Mouse (Mus musculus) stomach, postnatal 0 days (tissue): ENCODE measurements around the gene Atxn3.

Experiments used
- CTCF ChIP-seq: IDR thresholded peaks from 2 replicates; pipeline ENCODE4 v1.5.1; 2016; ENCODE audit warnings: antibody characterized with exemption, low read depth, mild to moderate bottlenecking, moderate library complexity
- EP300 ChIP-seq: optimal IDR thresholded peaks from 2 replicates; pipeline ENCODE3; 2016; ENCODE audit warnings: antibody characterized with exemption

DNA sequence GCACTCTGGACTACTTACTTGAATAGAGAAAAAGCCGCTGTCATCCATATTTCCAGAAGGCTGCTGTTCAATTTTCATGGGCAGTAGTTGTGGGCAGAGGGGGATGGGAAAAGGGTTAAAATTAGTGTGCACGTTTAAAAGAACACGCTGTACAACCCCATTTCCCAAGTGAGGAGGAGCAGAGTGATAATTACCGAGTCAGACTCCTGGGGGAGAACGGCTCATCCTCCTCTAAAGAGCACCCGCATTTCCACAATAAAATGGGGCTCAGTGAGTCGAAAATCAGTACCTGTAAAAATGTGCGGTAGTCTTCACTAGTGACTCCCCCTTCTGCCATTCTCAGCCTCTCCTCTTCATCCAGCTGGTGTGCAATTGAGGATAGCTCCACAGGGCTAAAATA, 10.1 kb downstream of the Atxn3 start:
- TF ChIP-seq CTCF = no peak
- no peak for TF ChIP-seq EP300
